Mouse (Mus musculus) testis, adult 2 months (tissue): ENCODE results near the gene Cpd.

Experiments used
- CTCF ChIP-seq: fragments of 200-500 bp; IDR thresholded peaks from 2 replicates; pipeline ENCODE4 v1.5.1; 2012; ENCODE audit warnings: low read depth, mild to moderate bottlenecking, inconsistent platforms, low read length, moderate library complexity; ENCODE audit not compliant: control insufficient read depth, insufficient read depth, insufficient replicate concordance
- POLR2A ChIP-seq: fragments of 200-500 bp; IDR thresholded peaks from 2 replicates; pipeline ENCODE4 v1.6.1; 2012; ENCODE audit warnings: low read depth, mild to moderate bottlenecking, inconsistent platforms, low read length, moderate library complexity; ENCODE audit not compliant: control insufficient read depth

DNA sequence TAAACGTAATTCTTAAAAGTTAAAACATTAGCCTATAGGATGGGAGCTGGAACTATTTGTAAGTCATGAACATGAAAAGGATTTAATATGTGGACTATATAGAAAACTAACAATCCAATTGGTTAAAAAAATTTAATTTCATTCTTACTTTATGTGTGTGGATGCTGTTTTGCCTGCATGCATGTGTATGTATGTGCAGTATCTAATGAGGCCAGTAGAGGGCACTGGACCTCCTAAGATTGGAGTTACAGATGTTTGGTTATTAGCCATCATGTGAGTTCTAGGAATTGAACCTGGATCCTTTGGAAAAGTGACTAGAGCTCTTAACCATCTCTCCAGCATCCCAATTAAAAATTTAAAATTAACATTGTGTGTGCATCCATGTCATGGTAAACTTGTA is 57.6 kb downstream of the Cpd start:
- no peak for TF ChIP-seq CTCF
- TF ChIP-seq POLR2A = no peak
